9 mouse cellular contexts compared by ENCODE assay signal in genomic region chr10:70540456-70541195, GRCm38 (mm10).
DNase-seq lines count a peak whose midpoint lies in the region; ATAC-seq lines count a peak whose summit lies in the region.
"Had no signal": no experiment of that assay in that cellular context is flagged by ENCODE, and none has a peak within 500 bp of the region (broad histone marks: within the 10 kb centered on the region; RNA-seq: fewer than 3 reads in every experiment).

No protein-coding gene starts in this region.

- H3K4me3 ChIP-seq in kidney, embryonic 15.5 days (replicated peaks), result no peak overlapping the region
- H3K4me3 ChIP-seq in hindbrain, embryonic 14.5 days (replicated peaks; ENCODE audit: low read length), result no peak overlapping the region
- H3K4me3 ChIP-seq in neural tube, embryonic 15.5 days (replicated peaks), result no peak overlapping the region
- H3K4me3 ChIP-seq: liver, embryonic 13.5 days had no signal

- WGBS in kidney, embryonic 15.5 days, result 82% methylated on average over 9 of the region's 9 CpGs
- WGBS in hindbrain, embryonic 14.5 days, result 89% methylated on average over 9 of the region's 9 CpGs
- WGBS in neural tube, embryonic 15.5 days, result 88% methylated on average over 9 of the region's 9 CpGs

- no peaks in the 10 kb centered on the region for H3K27me3 ChIP-seq in kidney, embryonic 15.5 days
- no peaks in the 10 kb centered on the region for H3K27me3 ChIP-seq in hindbrain, embryonic 14.5 days (ENCODE audit: control insufficient read depth, insufficient read depth, low read length)
- H3K27me3 ChIP-seq in neural tube, embryonic 15.5 days (replicated peaks), result no peaks in the 10 kb centered on the region
- H3K27me3 ChIP-seq: liver, embryonic 13.5 days had no signal

- peak; percentile 41 for DNase-seq in adrenal gland, postnatal 14 days
- DNase-seq in adrenal gland, postnatal 4 days (ENCODE audit: low spot score in 2 of 2), result no peak
- DNase-seq in kidney, adult 9 months, result peak; percentile 36
- peak; percentile 54 for DNase-seq in Muller cell, postnatal 12 days (ENCODE audit: inconsistent ontology term)
- DNase-seq in hindbrain, embryonic 14.5 days (ENCODE audit: low spot score), result peak; percentile 52
- DNase-seq in cerebellum, adult 9-11 months, result no peak
- DNase-seq: liver, embryonic 13.5 days had no signal

- no peak overlapping the region for H3K4me2 ChIP-seq in kidney, embryonic 15.5 days
- H3K4me2 ChIP-seq in hindbrain, embryonic 14.5 days (replicated peaks), result no peak overlapping the region
- H3K4me2 ChIP-seq in neural tube, embryonic 15.5 days, result no peak overlapping the region
- H3K4me2 ChIP-seq: liver, embryonic 13.5 days had no signal

- no peak for ATAC-seq in kidney, embryonic 15.5 days (replicated peaks; ENCODE audit: low FRiP score)
- ATAC-seq in hindbrain, embryonic 14.5 days (ENCODE audit: low FRiP score), result no peak
- no peak for ATAC-seq in neural tube, embryonic 15.5 days (ENCODE audit: low FRiP score)

- H3K36me3 ChIP-seq in kidney, embryonic 15.5 days, result no peaks in the 10 kb centered on the region; the same call in 1 of the 2 replicates
- peaks cover 65% of the 10 kb centered on the region for H3K36me3 ChIP-seq in hindbrain, embryonic 14.5 days (replicated peaks; ENCODE audit: control insufficient read depth, insufficient read depth)
- peaks cover 50% of the 10 kb centered on the region for H3K36me3 ChIP-seq in neural tube, embryonic 15.5 days
- H3K36me3 ChIP-seq: liver, embryonic 13.5 days had no signal

- H3K4me1 ChIP-seq in kidney, embryonic 15.5 days, result no peaks in the 10 kb centered on the region
- no peaks in the 10 kb centered on the region for H3K4me1 ChIP-seq in hindbrain, embryonic 14.5 days (replicated peaks; ENCODE audit: control insufficient read depth, insufficient read depth, low read length)
- no peaks in the 10 kb centered on the region for H3K4me1 ChIP-seq in neural tube, embryonic 15.5 days
- H3K4me1 ChIP-seq: liver, embryonic 13.5 days had no signal

- no peak overlapping the region for H3K27ac ChIP-seq in kidney, embryonic 15.5 days
- no peak overlapping the region for H3K27ac ChIP-seq in hindbrain, embryonic 14.5 days
- no peak overlapping the region for H3K27ac ChIP-seq in neural tube, embryonic 15.5 days (replicated peaks)
- H3K27ac ChIP-seq: liver, embryonic 13.5 days had no signal

- H3K9ac ChIP-seq in kidney, embryonic 15.5 days, result no peak overlapping the region
- H3K9ac ChIP-seq in hindbrain, embryonic 14.5 days, result no peak overlapping the region
- no peak overlapping the region for H3K9ac ChIP-seq in neural tube, embryonic 15.5 days (replicated peaks)
- H3K9ac ChIP-seq: liver, embryonic 13.5 days had no signal

- no peaks in the 10 kb centered on the region for H3K9me3 ChIP-seq in kidney, embryonic 15.5 days (replicated peaks)
- no peaks in the 10 kb centered on the region for H3K9me3 ChIP-seq in hindbrain, embryonic 14.5 days (ENCODE audit: control insufficient read depth, low read length)
- H3K9me3 ChIP-seq in neural tube, embryonic 15.5 days (replicated peaks), result no peaks in the 10 kb centered on the region

Comparison
In these comparisons a context has a peak if more than half of its experiments do, and no peak if none do; other contexts are left out.
1. DNase-seq: peak in adrenal gland, postnatal 14 days (single experiment), kidney, adult 9 months (single experiment), Muller cell, postnatal 12 days (single experiment) and hindbrain, embryonic 14.5 days (single experiment); none in adrenal gland, postnatal 4 days (0 of 2) and cerebellum, adult 9-11 months (single experiment).